Mouse (Mus musculus) forebrain, embryonic 15.5 days (tissue): ENCODE results near the gene Taf6. TPM values are rescaled to one million over a fixed set of nuclear protein-coding genes. Genes with fewer than 3 reads are reported as not detected.

Experiments
- microRNA counts: library from miRNA; unstranded; fragments of <30 nt; microRNA quantifications from one replicate; lab custom pipeline; 2016
- microRNA-seq: library from miRNA; unstranded; fragments of <30 nt; microRNA quantifications from one replicate; pipeline ENCODE4, GENCODE M21; 2016
- polyA plus RNA-seq: library from polyadenylated mRNA; unstranded; fragments of >200 nt; fragmentation: Nextera tagmentation; extraction: Ambion mirVana; gene quantifications from 2 replicates; pipeline ENCODE4 v1.2.1, GENCODE M21; 2015

The Taf6 gene
- polyA plus RNA-seq, 1 experiment from 2014 or later, result 90.9 TPM

MicroRNAs encoded within 50 kb of the gene (microRNA counts, 519-probe panel; counts per million panel counts)
- microRNA mmu-miR-106b (lab: Ali Mortazavi, UCI), result 3,957 counts per million, percentile 91 among the panel's probes with 10 or more counts
- microRNA mmu-miR-25 (lab: Ali Mortazavi, UCI), result 4,601 counts per million, percentile 96 among the panel's probes with 10 or more counts
- microRNA mmu-miR-93 (lab: Ali Mortazavi, UCI), result 3,978 counts per million, percentile 91 among the panel's probes with 10 or more counts

Small RNA genes within 50 kb of the gene (microRNA-seq; reads per million reads assigned to microRNA genes)
- 9,665 reads per million, percentile 96 among the genes with 10 or more reads in this experiment for gene Mir106b
- 677 reads per million, percentile 76 among the genes with 10 or more reads in this experiment for gene Mir25
- gene Mir93, result 18,969 reads per million, percentile 98 among the genes with 10 or more reads in this experiment

Other genes starting within 250 kb of the Taf6 start
- gene Gjc3, start 224.4 kb downstream of the Taf6 start, polyA plus RNA-seq, result 0.11 TPM in 2 replicates
- not detected in 2 replicates for gene Azgp1, start 205.9 kb downstream of the Taf6 start, polyA plus RNA-seq
- gene Smok3a, start 166.2 kb downstream of the Taf6 start, polyA plus RNA-seq, result not detected in 2 replicates
- not detected in 2 replicates for gene Smok3b, start 166.0 kb downstream of the Taf6 start, polyA plus RNA-seq
- gene Smok3c, start 134.3 kb downstream of the Taf6 start, polyA plus RNA-seq, result not detected in 2 replicates
- 27.8 and 28.0 TPM in 2 replicates for gene Zkscan1, start 102.4 kb downstream of the Taf6 start, polyA plus RNA-seq
- gene Zscan21, start 70.5 kb downstream of the Taf6 start, polyA plus RNA-seq, result 113 and 118 TPM in 2 replicates
- gene Zfp113, start 31.7 kb downstream of the Taf6 start, polyA plus RNA-seq, result 42.5 and 47.1 TPM in 2 replicates
- 289 and 293 TPM in 2 replicates for gene Cops6, start 26.4 kb downstream of the Taf6 start, polyA plus RNA-seq
- gene Ap4m1, start 15.4 kb downstream of the Taf6 start, polyA plus RNA-seq, result 29.5 and 29.6 TPM in 2 replicates
- 188 and 191 TPM in 2 replicates for gene Mcm7, start 15.0 kb downstream of the Taf6 start, polyA plus RNA-seq
- 34.7 and 36.8 TPM in 2 replicates for gene Cnpy4, start within 50 bp of the Taf6 start, polyA plus RNA-seq
- gene Mblac1, start 6.9 kb upstream of the Taf6 start, polyA plus RNA-seq, result 12.9 and 14.0 TPM in 2 replicates
- gene Nxpe5, start 38.4 kb upstream of the Taf6 start, polyA plus RNA-seq, result not detected in 2 replicates
- gene Lamtor4, start 68.0 kb upstream of the Taf6 start, polyA plus RNA-seq, result 75.3 and 84.8 TPM in 2 replicates
- 12.9 and 14.0 TPM in 2 replicates for gene BC037034, start 76.6 kb upstream of the Taf6 start, polyA plus RNA-seq
- gene Gal3st4, start 85.4 kb upstream of the Taf6 start, polyA plus RNA-seq, result 1.6 and 2.1 TPM in 2 replicates
- 0.04 and 0.09 TPM in 2 replicates for gene Gm43720, start 92.5 kb upstream of the Taf6 start, polyA plus RNA-seq
- gene Gpc2, start 92.6 kb upstream of the Taf6 start, polyA plus RNA-seq, result 177 and 189 TPM in 2 replicates
- gene Stag3, start 92.8 kb upstream of the Taf6 start, polyA plus RNA-seq, result 4.4 and 4.6 TPM in 2 replicates
- not detected in 2 replicates for gene Pvrig, start 154.5 kb upstream of the Taf6 start, polyA plus RNA-seq